Mouse (Mus musculus) kidney, postnatal 4 days (tissue): ENCODE measurements around the gene Itsn1.

Experiments used
- DNase-seq, 2 experiments: peaks; one replicate each; pipeline ENCODE4 v3.0.0; 2021; ENCODE audit warnings: mixed read lengths in 2 of 2

The Itsn1 gene

GRCm38 (mm10) chr16:91732816-91733215, 3.7 kb downstream of the Itsn1 start:
- no peak for DNase-seq

GRCm38 (mm10) chr16:91734771-91735170, 5.7 kb downstream of the Itsn1 start:
- peak in 1 of 2 experiments; percentile 27 for DNase-seq

GRCm38 (mm10) chr16:91736046-91736816, 7.2 kb downstream of the Itsn1 start:
- no peak for DNase-seq

- DNase-seq, result no peak
These were observed 9.4 kb downstream of the Itsn1 start for GRCm38 (mm10) chr16:91738505-91738904.

GRCm38 (mm10) chr16:91740184-91740917, 11.3 kb downstream of the Itsn1 start:
- DNase-seq, result no peak

- DNase-seq, result no peak
These were observed 11.8 kb downstream of the Itsn1 start for GRCm38 (mm10) chr16:91740918-91741255.

- DNase-seq, result no peak
These were observed 14.0 kb downstream of the Itsn1 start for GRCm38 (mm10) chr16:91743055-91743454.

GRCm38 (mm10) chr16:91746101-91746950, 17.2 kb downstream of the Itsn1 start:
- peak; percentile 62 to 70 for DNase-seq

GRCm38 (mm10) chr16:91747567-91747966, 18.5 kb downstream of the Itsn1 start:
- no peak for DNase-seq

GRCm38 (mm10) chr16:91751644-91752385, 22.7 kb downstream of the Itsn1 start:
- DNase-seq, result no peak

GRCm38 (mm10) chr16:91753611-91754010, 24.5 kb downstream of the Itsn1 start:
- no peak for DNase-seq

GRCm38 (mm10) chr16:91754957-91755356, 25.9 kb downstream of the Itsn1 start:
- no peak for DNase-seq

- no peak for DNase-seq
These were observed 32.1 kb downstream of the Itsn1 start for GRCm38 (mm10) chr16:91761202-91761601.

GRCm38 (mm10) chr16:91761761-91762160, 32.7 kb downstream of the Itsn1 start:
- DNase-seq, result no peak

GRCm38 (mm10) chr16:91762476-91762875, 33.4 kb downstream of the Itsn1 start:
- DNase-seq, result no peak

- no peak for DNase-seq
These were observed 34.9 kb downstream of the Itsn1 start for GRCm38 (mm10) chr16:91763975-91764374.

GRCm38 (mm10) chr16:91764414-91764813, 35.3 kb downstream of the Itsn1 start:
- DNase-seq, result no peak

GRCm38 (mm10) chr16:91765121-91765815, 36.2 kb downstream of the Itsn1 start:
- no peak for DNase-seq

- DNase-seq, result no peak
These were observed 36.7 kb downstream of the Itsn1 start for GRCm38 (mm10) chr16:91765816-91766210.

- DNase-seq, result no peak
These were observed 38.2 kb downstream of the Itsn1 start for GRCm38 (mm10) chr16:91767165-91767701.

GRCm38 (mm10) chr16:91768586-91768985, 39.5 kb downstream of the Itsn1 start:
- DNase-seq, result no peak

- DNase-seq, result no peak
These were observed 40.8 kb downstream of the Itsn1 start for GRCm38 (mm10) chr16:91769911-91770310.
